Mouse (Mus musculus) CD4-positive naive resting alpha-beta T cell, adult 76 days (primary cell): ENCODE measurements around the gene Ugt1a10. TPM values are rescaled to one million over a fixed set of nuclear protein-coding genes. Genes with fewer than 3 reads are reported as not detected.

Experiments used
- total RNA-seq: library from RNA; stranded (reverse); gene quantifications from one replicate; pipeline ENCODE4 v1.2.4, GENCODE M21; 2023

Gene Ugt1a10
- total RNA-seq = not detected

DNA sequence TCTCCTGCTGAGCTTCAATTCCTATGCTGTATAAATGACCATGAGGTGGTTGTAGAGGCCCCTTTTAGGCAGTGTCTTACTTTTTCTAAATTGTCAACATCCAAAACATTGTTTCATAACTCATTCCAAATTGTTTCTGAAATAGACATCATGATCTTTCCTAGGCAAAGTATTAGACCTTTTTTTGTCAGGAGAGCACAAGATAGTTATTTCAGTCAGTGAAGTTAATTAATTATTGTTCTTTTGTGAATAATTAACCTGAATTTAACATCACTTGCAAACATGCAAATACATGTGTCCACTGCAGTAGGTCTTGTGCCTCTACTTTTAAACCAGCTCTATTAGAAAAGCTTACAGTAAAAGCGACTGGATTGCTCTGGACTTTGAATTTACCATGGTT lies at the start of gene Ugt1a10:
Gene Ugt1a10 (plus strand): TSS at position 301 of the 400 bp plus-strand sequence.

DNA sequence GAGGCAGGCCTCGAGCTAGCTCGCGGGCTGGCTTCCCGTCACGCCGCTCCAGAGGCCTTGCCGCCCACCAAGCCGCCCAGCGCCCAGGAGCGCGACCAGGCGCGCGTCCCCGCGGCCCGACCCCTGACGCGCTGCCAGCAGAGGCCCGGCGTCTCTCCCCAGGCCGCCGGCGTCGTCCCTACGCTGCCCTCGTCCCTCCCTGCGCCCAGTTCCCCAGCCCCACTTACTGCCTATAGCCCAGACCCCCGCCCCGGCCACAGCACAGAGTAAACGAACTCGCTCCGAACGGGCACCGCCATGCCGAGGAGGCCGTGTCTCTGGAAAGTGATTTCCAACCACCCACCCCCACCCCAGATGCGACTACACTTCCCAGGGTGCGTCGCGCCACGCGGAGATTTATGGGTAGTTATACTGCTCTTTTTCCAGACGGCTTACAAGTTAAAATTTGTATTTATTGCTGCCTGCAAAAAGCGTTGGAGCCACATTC lies 46.9 kb upstream of the Ugt1a10 start, which contains the start of gene Usp40:
Gene Usp40 (minus strand): TSS at position 341 of the 487 bp plus-strand sequence.

DNA sequence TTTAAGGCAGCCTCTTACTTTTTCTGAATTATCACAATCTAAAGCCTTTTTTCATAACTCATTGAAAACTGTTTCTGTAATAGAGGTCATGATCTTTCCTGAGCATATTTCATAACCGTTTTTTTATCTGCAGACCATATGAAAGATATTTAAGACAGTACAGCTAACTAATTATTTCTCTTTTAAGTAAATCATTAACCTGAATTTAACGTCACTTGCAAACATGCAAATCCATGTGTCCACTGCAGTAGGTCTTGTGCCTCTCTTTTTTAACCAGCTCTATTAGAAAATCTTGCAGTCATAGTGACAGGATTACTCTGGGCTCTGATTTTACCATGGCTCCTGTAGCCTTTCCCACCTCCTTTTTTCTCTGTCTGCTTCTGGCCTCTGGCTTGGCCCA lies 15.3 kb downstream of the Ugt1a10 start, which contains the start of gene Ugt1a9:
Gene Ugt1a9 (plus strand): TSS at position 306 of the 400 bp plus-strand sequence.

DNA sequence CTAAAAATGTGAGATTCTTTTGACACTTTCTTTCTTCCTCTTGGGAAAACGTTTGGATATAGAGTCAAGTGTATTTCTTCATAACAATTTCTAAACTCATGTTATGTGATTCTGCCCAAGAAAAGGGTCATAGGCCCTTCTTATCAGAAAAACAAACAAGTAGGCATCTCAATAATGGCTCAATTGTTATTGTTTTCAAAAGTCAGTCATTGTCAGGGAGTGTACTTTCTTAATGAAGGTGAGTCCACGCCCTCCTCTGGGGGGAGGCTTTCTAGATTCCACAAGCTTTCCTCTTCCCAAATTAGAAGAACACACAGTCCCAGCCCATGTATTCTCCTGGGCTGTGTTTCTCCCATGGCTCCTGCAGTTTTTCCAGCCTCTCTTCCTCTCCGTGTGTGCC lies 32.3 kb downstream of the Ugt1a10 start, which contains the start of gene Ugt1a8:
Gene Ugt1a8 (plus strand): TSS at position 301 of the 400 bp plus-strand sequence.

DNA sequence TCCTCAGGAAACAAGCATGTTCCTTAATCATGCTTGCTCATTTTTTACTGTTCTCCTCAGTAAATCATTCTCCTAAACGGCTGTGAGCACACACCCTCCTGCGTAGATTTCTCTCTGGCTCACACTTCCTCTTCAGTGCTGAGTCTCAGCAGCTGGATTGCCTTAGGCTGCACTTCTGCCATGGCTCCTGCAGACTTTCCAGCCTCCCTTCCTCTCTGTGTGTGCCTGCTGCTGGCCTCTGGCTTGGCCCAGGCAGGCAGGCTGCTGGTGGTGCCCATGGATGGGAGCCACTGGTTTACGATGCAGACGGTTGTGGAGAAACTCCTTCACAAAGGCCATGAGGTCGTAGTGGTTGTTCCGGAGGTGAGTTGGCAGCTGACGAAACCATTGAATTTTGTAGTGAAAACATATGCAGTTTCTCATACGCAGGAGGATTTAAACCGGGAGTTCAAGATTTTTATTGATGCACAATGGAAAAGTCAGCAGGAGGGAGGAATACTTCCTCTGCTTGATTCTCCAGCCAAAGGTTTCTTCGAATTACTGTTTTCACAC lies 39.8 kb downstream of the Ugt1a10 start, which contains the start of gene Ugt1a7c:
Gene Ugt1a7c (plus strand): TSS at position 122 of the 552 bp plus-strand sequence.

DNA sequence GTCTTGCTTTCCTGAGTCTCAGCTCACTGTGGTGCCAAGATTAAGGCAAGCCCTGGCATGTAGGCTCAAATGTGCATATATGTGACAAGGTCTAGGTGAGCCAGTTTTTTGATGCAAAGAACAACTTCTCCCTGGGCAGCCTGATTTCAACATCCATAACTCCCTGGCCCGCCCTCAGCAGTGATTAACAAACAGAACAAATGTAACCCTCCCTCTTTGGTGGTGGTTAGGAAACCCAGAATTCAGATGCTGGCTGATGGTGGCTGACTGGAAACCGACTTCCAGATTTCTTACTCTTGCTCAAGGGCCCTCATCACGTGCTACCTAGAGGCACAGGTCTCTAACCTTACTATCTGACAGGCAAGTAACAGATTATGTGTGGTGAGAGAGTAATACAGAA lies 47.8 kb downstream of the Ugt1a10 start, which contains the start of gene Ugt1a6b:
Gene Ugt1a6b (plus strand): TSS at position 234 of the 400 bp plus-strand sequence.

DNA sequence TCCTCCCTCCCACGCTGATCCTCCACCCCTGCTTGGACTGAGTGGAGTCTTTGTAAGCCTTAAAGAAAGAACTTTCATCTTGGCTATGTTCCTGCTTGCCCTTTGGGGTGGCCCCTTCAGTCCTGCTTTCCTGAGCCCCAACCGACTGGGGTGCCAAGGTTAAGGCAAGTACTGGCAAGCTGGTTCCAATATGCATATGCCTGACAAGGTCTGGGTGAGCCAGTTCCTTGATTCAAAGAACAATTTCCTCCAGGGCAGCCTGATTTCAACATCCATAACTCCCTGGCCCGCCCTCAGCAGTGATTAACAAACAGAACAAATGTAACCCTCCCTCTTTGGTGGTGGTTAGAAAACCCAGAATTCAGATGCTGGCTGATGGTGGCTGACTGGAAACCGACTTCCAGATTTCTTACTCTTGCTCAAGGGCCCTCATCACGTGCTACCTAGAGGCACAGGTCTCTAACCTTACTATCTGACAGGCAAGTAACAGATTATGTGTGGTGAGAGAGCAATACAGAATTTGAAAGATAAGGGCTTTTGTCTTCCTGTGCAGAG lies 79.3 kb downstream of the Ugt1a10 start, which contains the start of gene Ugt1a6a:
Gene Ugt1a6a (plus strand): TSS at position 353 of the 555 bp plus-strand sequence.

DNA sequence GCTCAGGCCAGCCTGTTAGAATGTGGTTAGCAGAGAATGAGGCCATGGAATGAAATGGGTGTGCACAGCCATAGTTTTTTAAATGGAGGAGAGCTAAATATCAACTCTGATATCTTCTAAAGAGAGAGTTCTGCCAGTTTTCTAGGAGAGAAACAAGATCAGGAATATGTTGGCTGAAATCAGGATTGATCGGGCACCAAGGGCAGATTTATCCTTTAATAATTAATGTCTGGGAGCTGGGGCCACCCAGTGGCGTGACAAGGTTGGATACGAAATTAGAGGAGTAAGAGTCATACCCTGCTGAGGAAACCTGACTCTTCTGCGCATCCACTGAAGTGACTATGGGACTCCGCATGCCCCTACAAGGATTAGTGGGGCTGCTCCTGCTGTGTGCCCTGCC lies 110.5 kb downstream of the Ugt1a10 start, which contains the start of gene Ugt1a5:
Gene Ugt1a5 (plus strand): TSS at position 302 of the 400 bp plus-strand sequence.

DNA sequence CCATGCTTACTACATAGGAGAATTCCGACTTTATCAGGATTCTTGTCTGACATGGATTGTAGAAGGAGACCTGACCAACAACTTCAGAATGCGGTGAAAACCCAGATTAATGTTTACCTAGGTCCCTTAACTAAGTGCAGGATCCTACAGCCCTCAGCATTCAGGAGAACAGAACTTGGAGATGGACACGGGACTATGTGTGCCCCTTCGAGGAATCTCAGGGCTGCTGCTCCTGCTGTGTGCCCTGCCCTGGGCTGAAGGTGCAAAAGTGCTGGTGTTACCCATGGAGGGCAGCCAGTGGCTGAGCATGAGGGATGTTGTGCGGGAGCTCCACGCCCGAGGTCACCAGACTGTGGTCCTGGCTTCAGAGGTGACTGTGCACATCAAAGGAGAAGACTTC lies 145.3 kb downstream of the Ugt1a10 start, which contains the start of gene Ugt1a2:
Gene Ugt1a2 (plus strand): TSS at position 146 of the 400 bp plus-strand sequence.

DNA sequence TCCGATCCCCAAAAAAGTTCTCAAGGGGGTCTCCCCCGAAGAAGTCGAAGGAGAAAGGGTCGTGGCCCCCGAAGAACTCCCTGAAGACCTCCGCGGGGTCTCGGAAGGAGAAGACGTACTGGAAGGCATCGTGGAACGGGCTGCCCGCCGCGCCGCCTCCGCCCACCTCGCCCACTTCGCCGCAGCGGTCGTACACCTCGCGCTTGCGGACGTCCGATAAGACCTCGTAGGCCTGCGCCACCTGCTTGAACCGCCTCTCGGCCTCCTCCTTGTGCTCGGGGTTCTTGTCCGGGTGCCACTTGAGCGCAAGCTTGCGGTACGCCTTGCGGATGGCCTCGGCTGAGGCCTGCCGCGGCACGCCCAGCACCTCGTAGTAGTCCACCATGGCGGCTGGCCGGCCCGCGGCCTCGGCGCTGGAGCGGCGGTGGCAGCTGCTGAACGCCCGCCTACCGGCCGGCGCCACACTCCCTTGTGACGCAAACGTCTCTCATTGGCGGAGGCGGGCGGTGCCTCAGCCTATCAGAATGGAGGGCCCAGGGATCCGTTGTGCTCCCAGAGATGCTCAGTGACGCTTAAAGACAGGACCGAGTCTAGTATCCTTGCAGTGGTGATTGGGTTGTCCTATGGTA lies 150.2 kb downstream of the Ugt1a10 start, which contains the start of gene Dnajb3:
Gene Dnajb3 (minus strand): TSS at position 489 of the 629 bp plus-strand sequence.

DNA sequence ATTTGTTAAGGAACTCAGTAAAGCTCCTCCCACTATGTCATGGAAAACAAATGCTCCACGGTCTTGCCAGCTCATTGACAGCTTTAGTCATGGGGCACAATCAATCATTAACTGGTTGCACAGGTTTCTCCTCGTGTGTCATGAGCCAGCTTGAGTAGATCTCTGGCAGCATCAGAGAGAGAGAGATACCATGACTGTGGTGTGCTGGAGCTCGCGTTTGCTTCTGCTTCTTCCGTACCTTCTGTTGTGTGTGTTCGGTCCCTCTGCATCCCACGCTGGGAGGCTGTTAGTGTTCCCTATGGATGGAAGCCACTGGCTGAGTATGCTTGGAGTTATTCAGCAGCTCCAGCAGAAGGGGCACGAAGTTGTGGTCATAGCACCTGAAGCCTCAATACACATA lies 156.6 kb downstream of the Ugt1a10 start, which contains the start of gene Ugt1a1:
Gene Ugt1a1 (plus strand): TSS at position 148 of the 400 bp plus-strand sequence.

DNA sequence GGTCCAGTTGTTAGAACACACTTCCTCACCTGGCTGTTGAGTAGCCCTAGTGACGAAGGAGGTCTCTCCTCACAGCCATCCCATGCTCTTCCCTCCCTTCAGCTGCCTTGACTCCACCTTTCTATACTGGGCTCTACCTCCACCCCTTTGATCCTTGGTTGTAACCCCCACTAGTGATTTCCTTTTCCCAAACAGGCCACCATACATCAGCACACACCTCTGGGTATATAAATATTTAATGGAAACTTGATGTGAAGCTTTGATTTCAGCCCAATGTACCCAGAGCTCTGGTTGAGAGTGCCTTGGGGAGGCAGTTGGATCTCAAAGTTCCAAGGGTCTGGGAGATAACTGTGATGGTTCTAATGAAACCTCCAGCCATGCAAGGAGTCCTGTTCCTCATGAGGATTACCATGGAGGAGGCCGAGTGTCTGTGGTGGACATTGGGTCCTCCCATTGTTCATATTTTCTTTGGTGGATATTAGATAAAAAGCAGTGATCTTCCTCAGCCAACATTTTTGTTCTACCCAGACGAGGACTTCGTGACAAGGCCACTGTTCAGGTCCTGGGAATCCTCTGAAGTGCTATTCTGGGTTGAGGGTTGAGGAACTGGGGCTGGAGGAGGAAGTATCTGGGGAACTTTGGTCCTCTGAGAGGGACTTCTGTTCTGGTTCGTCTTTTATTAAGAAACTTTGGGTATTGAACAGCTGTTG lies 171.6 kb downstream of the Ugt1a10 start, which contains the start of gene Mroh2a:
Gene Mroh2a (plus strand): TSS at position 317 of the 710 bp plus-strand sequence.

Other genes starting within 250 kb of the Ugt1a10 start
- 267 TPM for gene Dgkd, start 202.1 kb upstream of the Ugt1a10 start, total RNA-seq
- 21.5 TPM for gene Usp40, start 46.8 kb upstream of the Ugt1a10 start, total RNA-seq
- not detected for gene Ugt1a9, start 15.4 kb downstream of the Ugt1a10 start, total RNA-seq
- gene Ugt1a8, start 32.4 kb downstream of the Ugt1a10 start, total RNA-seq = not detected
- 0.35 TPM for gene Ugt1a7c, start 39.7 kb downstream of the Ugt1a10 start, total RNA-seq
- gene Ugt1a6b, start 47.9 kb downstream of the Ugt1a10 start, total RNA-seq = not detected
- not detected for gene Ugt1a6a, start 79.4 kb downstream of the Ugt1a10 start, total RNA-seq
- gene Ugt1a5, start 110.6 kb downstream of the Ugt1a10 start, total RNA-seq = not detected
- not detected for gene Ugt1a2, start 145.2 kb downstream of the Ugt1a10 start, total RNA-seq
- gene Dnajb3, start 150.4 kb downstream of the Ugt1a10 start, total RNA-seq = not detected
- not detected for gene Ugt1a1, start 156.6 kb downstream of the Ugt1a10 start, total RNA-seq
- gene Mroh2a, start 171.6 kb downstream of the Ugt1a10 start, total RNA-seq = 0.64 TPM
- 162 TPM for gene Hjurp, start 222.2 kb downstream of the Ugt1a10 start, total RNA-seq
- not detected for gene Trpm8, start 222.3 kb downstream of the Ugt1a10 start, total RNA-seq